Mouse (Mus musculus) naive thymus-derived CD4-positive, alpha-beta T cell, adult 2 months (primary cell): ENCODE measurements around the gene Tada2b.
A peak's percentile ranks its signal among the peaks of the same experiment; 100 is the strongest.

Experiments
- DNase-seq: peaks from one replicate; pipeline ENCODE4 v3.0.0-alpha.2; 2011; ENCODE audit warnings: low read depth

The Tada2b gene

DNA sequence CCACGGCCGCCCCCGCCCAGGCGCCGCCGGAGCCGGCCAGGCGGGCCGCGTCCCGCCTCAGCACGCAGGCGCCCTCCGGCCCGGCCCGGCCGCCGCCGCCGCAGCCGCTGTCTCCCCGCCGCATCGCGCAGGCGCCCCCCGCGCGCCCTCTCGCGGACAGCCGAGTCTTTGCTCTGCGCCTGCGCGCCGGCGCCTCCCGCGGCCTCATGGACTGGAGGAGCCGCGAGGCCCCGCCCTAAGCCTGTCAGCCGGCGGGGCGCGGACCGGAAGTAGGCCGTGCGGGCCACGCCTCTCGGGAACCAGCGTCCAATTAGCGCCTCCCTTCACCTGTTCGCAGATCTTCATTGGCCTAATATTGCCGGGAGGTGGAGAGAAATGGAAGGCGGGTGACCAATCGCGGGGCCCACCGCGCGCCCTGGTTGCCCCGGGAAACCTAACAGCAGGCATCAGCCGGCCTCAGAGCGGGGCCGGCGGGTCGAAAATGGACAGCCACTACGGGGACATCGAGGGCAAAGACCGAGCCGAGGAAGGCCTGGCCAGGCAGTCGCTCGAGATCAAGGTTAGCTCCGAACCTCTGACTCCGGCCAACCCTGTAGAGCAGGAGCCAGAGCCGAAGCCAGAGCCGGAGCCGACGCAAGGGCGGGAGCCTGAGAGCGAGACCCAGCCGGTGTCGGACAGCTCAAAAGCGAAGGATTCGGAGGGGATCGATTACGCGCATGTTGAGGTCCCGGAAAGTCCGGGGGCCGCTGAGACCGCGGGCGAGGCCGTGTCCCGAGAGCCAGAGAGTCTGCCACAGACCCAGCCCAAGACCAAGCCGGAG lies at the start of gene Tada2b, which contains the start of gene Ccdc96:
Gene Tada2b, minus strand, starts transcription at position 115 of the 820 bp plus-strand sequence.
Gene Ccdc96, plus strand, starts transcription at position 418 of the 820 bp plus-strand sequence.
- DNase-seq = peak; percentile 99

DNA sequence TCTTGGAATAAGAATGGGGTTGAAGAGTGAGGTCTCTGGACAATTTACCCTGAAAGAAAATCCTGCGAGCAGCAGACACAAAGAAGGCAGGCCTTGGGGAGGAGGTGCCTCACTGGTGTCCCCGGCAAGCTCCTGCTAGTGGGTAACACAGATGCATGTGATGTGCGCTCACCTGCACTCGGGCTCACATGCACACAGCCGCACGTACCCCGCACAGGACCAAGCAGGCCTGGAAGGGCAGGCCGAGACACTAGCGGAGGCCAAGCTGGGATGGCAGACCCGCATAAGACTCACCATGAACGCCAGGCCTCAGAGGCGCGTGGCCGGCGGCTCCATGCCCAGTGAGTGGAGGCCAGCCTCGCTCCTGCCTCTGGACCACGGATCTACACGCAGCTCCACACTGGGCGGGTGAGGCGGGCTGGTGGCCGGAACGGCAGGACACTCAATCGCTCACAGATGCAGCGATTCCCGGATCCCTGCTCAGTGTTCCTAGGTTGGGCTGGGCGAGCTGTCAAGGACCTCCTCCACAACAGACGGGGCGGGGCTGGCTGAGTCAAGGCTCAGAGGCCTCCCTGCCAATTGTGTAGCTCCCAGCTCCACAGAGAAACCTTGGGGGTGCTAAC lies 46.2 kb upstream of the Tada2b start:
- peak; percentile 51 for DNase-seq

DNA sequence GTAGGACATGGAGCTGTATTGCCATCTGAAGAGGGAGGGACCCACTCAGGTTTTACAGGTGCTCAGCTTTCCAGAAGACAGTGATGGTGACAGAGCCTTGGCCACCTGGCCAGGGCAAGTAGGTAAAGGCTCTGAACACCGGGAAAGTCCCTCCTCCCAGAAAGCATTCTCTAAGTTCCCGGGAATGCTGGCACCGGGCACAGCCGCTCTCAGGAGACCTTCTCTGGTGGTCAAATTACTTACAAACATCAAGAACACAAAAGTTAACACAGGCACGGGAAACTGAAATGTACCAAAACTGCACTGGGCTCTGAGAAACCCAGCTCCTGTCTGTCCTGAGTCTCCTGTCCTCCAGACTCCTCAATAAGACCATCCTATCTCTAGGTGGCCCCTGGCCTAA lies 45.6 kb upstream of the Tada2b start:
- no peak for DNase-seq

DNA sequence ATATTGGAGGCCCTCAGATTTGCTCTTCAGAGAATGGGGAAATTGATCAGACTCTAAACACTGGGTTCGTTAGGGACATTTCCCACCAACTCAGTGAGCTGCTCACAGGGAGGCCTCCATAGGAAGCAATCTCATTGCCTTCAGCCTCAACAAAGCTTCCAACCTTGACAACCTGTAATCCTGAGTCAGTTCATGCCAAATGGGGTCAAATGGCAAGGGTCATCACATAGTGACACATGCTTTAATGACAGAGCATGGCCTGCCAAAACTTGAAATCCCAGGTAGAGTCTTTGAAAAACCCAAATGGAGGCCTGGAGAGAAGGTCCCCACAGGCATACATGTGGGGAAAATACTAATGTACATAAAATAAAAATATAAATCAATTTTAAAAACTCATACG lies 42.8 kb upstream of the Tada2b start:
- no peak for DNase-seq

DNA sequence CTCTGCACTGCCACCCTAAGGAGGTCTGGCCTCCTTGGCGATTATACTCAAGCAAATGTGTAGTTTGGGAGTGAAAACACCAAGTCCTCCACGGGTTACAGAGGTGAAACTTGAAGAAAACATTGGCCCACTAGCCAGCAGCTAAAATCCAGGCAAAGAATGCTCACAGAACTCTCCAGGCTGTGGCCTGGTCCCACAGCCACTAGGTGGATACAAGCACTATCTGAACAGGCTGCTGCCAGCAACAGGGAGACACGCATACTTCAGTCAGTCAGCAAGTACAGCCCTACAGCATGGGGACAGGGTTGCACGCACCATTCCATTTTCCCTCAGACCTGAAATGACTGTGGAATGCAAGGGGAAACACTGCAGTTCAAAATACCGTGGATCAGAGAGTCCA lies 42.2 kb upstream of the Tada2b start:
- no peak for DNase-seq

DNA sequence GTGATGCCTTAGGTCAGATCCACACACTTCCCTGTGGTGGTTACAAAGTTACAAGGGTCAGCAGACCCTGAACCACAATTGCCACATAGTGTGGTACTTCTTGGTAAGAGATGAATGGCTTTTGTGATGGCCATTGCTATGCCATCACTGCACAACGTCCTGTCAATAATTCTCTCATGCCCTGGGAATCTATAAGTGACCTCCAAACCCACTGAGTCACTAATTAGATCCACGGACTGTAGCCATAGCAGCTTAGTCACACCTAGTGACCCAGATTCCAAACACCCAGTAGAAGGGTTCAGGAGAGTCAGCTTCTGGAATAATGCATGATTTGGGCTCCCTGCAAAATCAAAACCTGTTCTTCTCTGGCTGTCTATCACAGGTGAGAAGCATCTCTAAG lies 41.1 kb upstream of the Tada2b start:
- DNase-seq = no peak

DNA sequence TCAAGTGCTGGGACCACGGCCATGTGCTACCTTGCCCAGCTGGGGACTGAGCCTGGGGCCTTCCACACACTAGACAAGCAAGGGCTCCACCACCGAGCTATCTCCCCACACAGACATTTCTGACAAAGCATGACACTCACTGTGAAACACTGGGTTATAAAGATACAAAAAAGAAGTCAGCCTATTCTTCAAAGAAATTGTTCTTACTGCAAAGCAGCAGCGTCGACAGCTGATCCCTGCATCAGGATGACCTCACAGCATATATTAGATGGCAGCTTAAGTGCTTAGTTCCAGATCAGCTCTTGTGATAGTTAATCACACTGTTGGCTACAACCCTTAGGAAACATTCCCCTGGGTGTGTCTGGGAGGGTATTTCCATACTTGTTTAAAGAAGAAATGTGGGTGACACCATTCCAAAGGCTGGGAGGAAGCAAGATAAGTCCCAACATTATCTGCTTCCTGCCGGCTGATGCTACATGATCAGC lies 39.2 kb upstream of the Tada2b start:
- DNase-seq = no peak

DNA sequence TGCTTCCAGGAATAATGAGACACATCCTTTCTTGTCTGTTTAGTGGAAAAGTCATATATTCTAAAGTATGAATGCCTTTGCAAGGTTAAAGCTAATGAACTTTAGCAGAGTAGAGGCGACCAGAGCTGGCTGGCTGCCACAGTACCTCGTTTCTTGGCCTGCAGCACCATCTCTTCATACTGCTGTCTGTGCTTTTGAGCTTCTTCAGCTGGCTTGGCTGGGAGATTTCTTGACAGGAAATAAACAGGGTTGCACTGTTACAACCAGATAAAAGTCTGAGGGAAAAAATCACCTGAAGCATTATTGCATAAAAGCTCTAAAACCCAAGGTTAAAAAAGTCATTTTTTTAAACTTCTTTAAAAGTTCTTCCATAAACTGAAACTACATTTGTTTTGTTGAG lies 38.7 kb upstream of the Tada2b start:
- DNase-seq = no peak

DNA sequence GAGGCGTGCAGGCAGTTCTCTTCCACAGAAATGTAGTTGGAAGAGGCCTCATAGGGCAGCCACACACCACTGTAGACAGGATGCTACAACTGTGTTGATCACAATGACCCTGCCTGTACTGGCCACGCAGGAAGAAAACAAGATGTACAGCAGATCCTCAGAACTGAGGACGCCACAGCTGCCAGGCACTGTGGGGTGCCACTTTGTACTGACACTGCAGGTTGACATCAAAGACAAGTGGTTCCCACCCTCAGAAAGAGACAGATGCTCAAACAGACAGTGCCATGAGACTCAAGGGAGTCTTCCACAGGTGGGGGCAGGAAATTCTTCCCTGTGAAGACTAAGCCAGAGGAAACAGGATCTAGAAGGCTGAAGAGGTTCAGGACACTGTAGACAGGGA lies 35.7 kb upstream of the Tada2b start:
- DNase-seq = no peak

DNA sequence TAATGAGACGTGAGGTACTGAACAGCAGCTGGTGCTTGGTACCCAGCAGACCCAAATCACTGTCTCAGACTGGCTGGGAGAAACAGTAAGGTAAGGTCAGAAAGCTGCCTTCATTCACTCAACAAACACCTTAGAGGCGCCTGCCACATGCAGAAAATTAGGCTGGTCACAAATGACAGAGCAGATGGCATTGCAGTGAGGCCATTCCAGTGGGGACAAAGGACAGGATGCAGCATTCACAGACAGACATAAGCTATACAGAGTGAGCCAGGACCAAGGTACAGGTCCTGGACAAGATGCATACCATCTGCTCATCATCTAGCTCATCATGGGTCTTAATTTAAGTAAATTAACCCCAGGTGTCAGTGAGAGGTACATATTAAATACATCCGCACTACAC lies 33.5 kb upstream of the Tada2b start:
- no peak for DNase-seq

DNA sequence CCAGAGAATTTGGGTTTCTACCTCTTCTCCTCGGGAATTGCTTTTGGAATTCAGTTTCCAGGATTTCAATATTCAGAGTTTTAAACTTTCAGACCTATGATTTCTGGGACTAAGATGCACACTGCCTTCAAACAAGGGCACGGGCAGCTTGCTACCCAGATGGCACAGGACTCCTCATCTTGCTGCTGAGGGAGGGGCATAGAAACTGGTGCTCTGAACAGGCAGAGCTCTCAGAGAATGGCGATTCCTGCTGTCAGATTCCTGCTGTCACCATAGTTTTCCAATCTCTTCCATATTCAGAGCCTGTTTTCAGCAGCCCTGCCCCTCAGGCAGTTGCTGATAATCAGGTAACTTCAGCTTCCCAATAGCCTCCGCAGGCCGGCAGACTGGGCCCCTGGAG lies 31.5 kb upstream of the Tada2b start:
- no peak for DNase-seq

DNA sequence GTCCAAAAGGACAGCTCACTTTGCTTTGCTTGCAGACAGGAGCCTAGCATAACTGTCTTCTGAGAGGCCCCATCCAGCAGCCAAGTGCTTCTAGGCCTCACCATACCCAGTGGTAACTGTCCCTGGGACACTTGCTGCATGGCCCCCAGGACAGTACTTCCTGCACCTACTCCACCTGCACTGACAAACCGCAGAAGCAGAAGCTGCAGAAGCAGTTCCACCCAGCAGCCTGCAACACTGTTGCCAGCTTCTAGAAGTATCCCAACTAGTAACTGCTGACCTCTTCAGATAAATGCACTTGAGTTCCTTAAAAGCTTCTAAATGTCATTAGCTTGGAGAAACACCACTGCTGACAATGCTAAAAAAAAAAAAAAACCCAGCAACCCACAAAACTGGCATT lies 31.0 kb upstream of the Tada2b start:
- DNase-seq = no peak

DNA sequence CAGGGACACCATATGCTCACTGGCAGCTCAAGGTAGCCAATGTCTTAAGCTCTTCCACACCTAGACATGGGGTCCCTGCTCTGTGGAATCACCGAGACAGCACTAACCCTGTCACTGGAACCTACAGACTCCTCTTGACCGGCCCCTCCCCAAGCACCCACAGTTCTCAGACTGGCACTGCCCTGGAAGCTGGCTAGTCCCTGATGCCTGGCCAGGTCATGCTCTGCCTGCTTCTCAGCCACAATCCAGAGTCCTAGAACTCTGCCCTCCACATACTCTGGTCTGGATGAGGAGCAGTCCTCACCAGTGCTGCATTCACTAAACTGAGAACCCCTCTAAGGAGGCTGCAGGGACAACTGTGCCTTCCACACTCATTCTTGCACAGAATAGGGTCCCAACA lies 26.9 kb upstream of the Tada2b start:
- no peak for DNase-seq

DNA sequence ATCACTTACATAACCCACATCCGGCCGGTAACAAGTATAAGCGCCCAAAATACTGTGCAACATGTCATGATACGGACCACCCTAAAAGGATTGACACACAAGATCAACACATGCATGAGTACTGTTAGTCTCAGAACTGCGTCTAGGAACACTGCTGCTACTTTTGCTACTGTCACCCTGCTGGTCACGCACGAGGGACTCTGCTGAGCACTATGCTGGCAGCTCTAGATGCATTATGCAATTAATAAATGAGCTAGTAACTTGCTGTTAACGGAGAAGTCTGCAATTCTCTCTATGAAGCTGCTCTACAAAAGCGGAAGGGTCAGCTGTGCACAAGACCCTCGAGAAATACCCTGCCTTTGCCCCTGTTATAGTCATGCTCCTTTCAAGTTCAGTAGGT lies 24.3 kb upstream of the Tada2b start:
- DNase-seq = no peak

DNA sequence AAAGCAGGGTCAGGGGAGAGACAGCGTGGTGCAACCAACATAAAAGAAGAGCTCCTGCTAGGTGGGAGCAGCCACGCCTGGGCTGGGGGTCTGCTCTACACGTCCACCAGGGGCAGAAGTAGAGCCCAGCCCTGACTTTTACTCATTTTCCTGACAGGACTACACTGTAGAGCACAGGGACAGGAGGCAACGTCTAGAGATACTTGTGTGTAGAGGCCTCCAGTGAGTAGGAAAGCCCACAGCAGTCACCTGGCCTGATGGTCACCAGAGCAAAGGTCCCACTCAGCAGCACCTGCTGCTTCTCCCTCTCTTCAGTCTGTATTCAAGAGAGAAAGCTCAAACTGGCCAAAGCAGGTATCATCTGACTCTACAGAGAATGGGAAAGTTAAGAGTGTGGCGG lies 21.6 kb upstream of the Tada2b start:
- no peak for DNase-seq

DNA sequence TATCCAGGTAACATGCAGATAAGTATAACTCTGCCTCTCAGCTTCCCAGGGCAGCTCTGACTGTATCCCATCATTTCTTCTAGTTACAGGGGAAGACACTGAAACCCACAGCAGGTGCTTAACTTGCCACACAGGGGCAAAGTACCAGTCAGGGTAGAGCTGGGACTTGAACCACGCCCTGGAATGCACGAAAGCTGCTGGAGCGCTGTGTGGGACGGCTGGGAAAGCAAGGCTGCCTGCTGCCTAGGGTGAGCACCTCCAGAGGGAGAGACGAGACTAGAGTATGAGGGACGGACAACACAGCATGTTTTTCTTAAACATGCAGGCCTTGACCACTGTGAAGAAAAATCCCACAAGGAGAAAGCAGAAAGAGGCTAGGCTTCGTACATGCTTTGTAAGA lies 21.1 kb upstream of the Tada2b start:
- DNase-seq = no peak

DNA sequence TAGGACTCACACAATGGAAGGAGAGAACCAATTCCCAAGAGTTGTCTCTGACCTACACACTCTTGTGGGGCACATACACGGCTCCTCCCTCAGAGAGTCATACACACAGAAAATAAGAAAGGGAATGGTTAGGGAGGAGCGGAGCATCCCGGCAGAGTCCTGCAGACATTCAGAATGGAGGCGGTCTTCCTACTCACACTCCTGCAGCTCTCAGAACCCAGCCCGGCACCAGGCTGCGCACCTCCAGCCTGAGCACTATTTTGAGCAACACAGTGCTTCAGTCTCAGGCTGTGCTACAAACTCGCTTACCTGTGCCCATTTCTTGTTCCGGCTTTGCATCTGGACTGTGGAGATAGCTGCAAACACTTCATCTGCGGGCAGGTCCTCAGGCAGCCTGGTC lies 10.6 kb upstream of the Tada2b start:
- DNase-seq = no peak

DNA sequence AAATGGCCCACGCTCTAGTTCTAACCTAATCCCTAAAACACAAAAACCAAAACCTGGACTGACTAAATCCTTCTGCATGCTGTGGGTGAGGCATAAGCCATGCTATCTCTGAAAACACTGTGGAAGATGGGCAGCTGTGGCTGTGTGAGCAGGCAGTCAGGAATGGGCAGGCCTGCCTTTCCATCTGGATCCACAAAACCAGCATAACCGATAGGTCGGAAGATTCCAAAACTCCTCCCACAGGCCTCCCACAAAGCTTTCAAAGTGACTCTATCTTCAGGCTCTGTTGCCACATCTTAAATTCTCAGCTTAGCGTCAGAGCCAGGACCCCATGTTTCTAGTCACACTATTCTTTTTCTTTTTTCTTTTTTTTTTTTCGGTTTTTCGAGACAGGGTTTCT lies 9.8 kb upstream of the Tada2b start:
- no peak for DNase-seq

DNA sequence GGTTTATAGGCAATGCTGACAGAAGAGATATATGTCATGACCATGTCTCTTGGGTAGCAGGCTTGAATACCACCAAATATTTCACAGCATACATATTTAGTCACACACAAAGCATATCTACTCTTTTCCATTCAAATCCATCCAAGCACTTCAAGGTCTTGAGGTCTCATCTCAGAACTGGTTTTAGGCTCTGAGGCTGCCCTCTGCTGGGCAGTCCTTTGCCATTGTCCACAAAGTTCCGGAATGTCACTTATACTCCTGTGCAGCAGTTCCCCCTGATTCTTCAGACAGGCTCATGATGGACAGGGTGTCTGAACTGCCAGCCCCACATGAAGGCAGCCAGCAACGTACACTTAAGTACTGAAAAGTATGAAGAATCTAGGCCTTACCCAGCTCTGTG lies 5.1 kb upstream of the Tada2b start:
- peak; percentile 55 for DNase-seq

DNA sequence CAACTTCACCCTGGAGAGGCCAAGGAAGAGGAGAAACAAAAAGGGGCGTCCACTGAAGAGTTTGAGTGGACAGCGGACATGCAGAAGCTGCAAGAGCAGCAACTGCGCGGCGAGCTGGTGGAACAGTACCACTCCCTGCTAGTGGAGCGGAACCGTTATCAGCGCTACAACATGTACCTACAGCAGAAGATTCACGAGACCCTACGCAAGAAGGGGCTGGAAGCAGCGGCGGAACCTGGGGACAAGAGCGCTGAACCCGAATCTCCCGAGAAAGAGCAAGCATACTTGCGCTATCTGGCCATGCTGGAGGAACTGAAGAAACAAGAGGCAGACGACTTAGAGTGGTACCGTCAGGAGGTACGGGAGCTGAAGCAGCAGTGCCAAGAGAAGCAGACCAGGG lies 1.2 kb upstream of the Tada2b start:
- DNase-seq = peak; percentile 49

DNA sequence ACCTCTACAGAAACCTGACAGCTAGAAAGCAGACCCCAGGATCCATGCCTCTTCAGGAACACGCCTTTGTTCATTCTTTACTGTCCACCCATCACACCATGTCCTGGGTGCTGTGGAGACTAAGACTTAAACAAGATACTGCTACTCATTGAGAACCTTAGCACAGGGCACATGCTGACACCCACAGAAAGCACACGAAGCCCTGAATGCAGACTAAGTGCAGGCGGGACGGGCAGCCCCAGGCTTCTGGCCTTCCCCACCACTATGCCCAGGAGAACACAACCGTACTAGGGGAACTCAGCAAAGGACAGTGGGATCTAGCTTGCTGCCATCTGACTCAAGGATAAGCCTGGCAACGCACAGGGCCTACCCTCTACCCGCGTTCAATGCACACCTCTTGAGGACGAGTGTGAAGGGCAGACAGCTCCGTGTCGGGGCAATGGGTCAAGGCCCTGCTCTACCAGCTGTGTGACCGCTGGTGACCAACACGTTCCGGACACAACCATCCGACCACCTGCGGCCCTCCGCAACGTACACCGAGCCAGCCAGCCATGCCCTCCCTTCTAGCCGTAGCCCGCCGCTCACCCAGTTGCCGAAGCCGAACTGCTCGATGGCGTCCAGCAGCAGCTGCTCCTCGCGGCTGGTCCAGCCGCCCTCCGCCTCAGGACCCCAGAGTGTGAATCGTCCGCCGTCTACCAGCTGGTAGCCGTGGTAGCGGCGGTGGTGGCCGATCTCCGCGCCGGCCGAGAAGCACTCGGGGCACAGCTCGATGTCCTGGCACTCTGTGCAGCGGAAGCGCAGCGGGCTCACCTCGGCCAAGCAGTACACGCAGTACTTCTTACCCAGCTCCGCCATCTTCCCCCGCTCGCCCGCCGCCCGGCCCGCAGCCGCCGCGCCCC lies 633 bp downstream of the Tada2b start:
- DNase-seq = peak; percentile 71

DNA sequence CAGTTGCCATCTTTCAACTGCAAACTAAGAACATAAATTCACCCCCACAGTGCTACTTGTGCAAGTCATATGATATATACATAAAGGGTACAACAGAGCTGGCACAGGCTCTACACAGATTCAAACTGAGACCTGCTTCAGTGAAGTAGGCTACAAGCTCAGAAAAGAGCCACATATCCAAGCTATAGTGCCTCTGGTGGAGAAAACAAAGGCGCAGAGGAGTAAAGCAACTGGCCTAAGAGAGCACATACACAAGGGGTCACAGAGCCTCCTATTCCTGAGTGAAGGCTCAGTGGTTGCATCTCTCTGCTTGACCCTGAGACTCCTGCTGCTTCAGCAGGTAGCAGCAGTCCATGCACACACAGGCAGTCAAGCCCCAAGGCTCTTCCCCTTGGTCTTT lies 3.0 kb downstream of the Tada2b start:
- DNase-seq = peak; percentile 32

DNA sequence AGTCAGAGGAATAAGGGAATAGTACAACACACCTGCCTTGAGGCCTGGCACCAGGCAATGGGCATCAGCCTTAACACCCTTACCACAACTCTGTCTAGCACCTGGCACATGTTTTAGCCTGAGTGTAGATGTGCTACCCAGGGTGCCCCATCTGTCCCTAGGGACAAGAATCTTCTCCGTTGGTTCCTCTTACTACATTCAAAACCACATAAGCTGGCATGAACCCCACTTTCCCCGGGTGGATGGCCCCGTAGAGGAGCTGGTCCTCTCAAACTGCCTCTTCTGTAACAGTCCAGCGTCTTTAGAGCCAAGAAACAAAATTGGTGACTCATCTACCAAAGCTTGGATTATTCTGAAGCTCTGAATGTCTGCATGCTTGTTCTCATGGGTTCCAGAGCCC lies 3.7 kb downstream of the Tada2b start:
- no peak for DNase-seq
